Mouse (Mus musculus) embryonic fibroblast, embryonic 13.5 days (primary cell): ENCODE measurements around the gene Plcl2.

Experiments used
- CTCF ChIP-seq: IDR thresholded peaks from 2 replicates; pipeline ENCODE4 v1.5.1; 2011; ENCODE audit warnings: mild to moderate bottlenecking, control low read depth, low read length, moderate library complexity, borderline replicate concordance; ENCODE audit not compliant: insufficient read depth
- POLR2A ChIP-seq: IDR thresholded peaks from 2 replicates; pipeline ENCODE4 v1.6.1; 2011; ENCODE audit warnings: low read depth, mild to moderate bottlenecking, control low read depth, low read length, moderate library complexity

GRCm38 (mm10) chr17:50628716-50629115 is 119.5 kb downstream of the Plcl2 start:
- TF ChIP-seq POLR2A, result no peak
- TF ChIP-seq CTCF, result no peak
